Mouse (Mus musculus) forebrain, embryonic 14.5 days (tissue): Measurements from ENCODE around the gene Lpin3. TPM values are rescaled to one million over a fixed set of nuclear protein-coding genes. Genes with fewer than 3 reads are reported as not detected.

Experiments
- ATAC-seq: fragments of 200-750 bp; cut with Nextera tagmentation; 2 replicates; pipeline ENCODE4 v1.8.0; 2017; ENCODE audit warnings: mild to moderate bottlenecking, moderate library complexity
- DNase-seq: peaks from one replicate; pipeline ENCODE4 v3.0.0-alpha.2; 2015; ENCODE audit warnings: low spot score
- H3K27ac ChIP-seq: fragments of 300-500 bp; sonication (generic); 2 replicates; pipeline ENCODE4 v1.5.1; 2014; ENCODE audit warnings: low read depth, mild to moderate bottlenecking, control low read depth, low read length, moderate library complexity
- H3K27me3 ChIP-seq: fragments of 300-500 bp; sonication (generic); replicated peaks from 2 replicates; pipeline ENCODE4 v1.6.1; 2014; ENCODE audit warnings: low read length, control low read depth, mixed read lengths; ENCODE audit not compliant: control insufficient read depth, insufficient read depth
- H3K36me3 ChIP-seq: fragments of 300-500 bp; sonication (generic); 2 replicates; pipeline ENCODE4 v1.6.1; 2014; ENCODE audit warnings: low read length, control low read depth; ENCODE audit not compliant: control insufficient read depth, insufficient read depth
- H3K4me1 ChIP-seq: fragments of 300-500 bp; sonication (generic); 2 replicates; pipeline ENCODE4 v1.6.1; 2014; ENCODE audit warnings: antibody characterized with exemption, low read length, control low read depth; ENCODE audit not compliant: control insufficient read depth, insufficient read depth
- H3K4me2 ChIP-seq: fragments of 300-500 bp; sonication (generic); 2 replicates; pipeline ENCODE4 v1.6.1; 2014; ENCODE audit warnings: mild to moderate bottlenecking, control low read depth, low read length
- H3K4me3 ChIP-seq: fragments of 300-500 bp; sonication (generic); 2 replicates; pipeline ENCODE4 v1.5.1; 2014; ENCODE audit warnings: low read depth, low read length, control low read depth
- H3K9ac ChIP-seq: fragments of 300-500 bp; sonication (generic); 2 replicates; pipeline ENCODE4 v1.6.1; 2014; ENCODE audit warnings: mild to moderate bottlenecking, low read length, control low read depth, moderate library complexity
- H3K9me3 ChIP-seq: fragments of 300-500 bp; sonication (generic); replicated peaks from 2 replicates; pipeline ENCODE4 v1.6.1; 2016; ENCODE audit warnings: low read length, control low read depth, mixed read lengths; ENCODE audit not compliant: control insufficient read depth
- WGBS: fragments of 180-500 bp; shearing (Covaris S2); extraction: QIAGEN DNeasy Blood & Tissue Kit; methylation state at CpG from one replicate; pipeline ENCODE4 v1.1.7; 2014; 5-methylcytosine and 5-hydroxymethylcytosine counted together
- polyA plus RNA-seq: library from polyadenylated mRNA; unstranded; fragments of >200 nt; fragmentation: Nextera tagmentation; extraction: Ambion mirVana; gene quantifications from 2 replicates; pipeline ENCODE4 v1.2.1, GENCODE M21; 2014

The Lpin3 gene
- polyA plus RNA-seq, 1 experiment from 2014 or later = 0.08 TPM

- 95% methylated on average over 3 of the region's 3 CpGs for WGBS
- Histone ChIP-seq H3K27ac (no peak overlapping the region), H3K4me1 (peaks cover 5% of the 10 kb centered on the region; the same call in 1 of the 2 replicates), H3K4me3 (no peak overlapping the region), H3K9ac (no peak overlapping the region), H3K27me3 (peaks cover 8% of the 10 kb centered on the region), H3K9me3 (no peaks in the 10 kb centered on the region), H3K36me3 (no peaks in the 10 kb centered on the region), H3K4me2 (no peak overlapping the region)
- no peak for ATAC-seq
- no peak for DNase-seq
Observed at GRCm38 (mm10) chr2:160917313-160917712, 36.8 kb downstream of the Lpin3 start.

DNA sequence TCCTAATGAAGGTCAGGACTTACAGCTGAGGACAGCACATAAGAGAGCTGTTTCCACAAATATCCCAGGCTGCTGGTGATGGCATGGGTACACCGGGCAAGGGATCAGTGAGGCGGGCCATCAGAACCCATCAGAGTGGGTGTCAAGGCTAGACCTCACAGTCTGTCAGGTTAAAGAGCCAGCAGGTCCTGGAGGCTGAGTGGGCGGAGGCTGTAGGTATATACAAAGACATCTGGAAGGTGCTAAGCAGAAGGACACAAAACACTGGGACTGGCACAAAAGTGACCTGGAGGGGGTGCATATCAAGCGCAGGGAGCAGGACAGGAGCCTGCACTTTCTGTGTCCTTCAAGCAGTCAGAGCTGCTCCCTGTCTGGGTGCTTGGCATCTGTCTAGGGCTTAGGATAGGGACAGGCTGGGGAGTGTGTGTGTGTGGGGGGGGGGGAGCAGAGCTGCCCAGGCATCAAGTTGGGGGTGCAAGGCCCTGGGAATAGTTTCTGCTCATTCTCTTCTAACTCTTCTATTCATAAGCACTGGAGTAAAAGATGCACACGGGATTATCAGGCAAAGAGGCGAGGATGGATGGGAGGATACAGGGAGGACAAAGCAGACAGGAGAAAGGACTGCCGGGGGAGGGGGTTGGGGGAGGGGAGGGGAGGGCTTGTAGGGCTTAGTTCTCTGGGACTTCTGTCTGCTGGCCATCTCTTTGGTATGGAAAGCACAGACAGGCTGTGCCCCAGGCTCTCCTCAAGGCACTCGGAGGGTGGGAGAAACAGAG is 37.9 kb downstream of the Lpin3 start:
- ATAC-seq = 0 out of 2 replicates have a peak, but pooled peaks have one; percentile 18
- H3K27ac ChIP-seq = no peak overlapping the region

DNA sequence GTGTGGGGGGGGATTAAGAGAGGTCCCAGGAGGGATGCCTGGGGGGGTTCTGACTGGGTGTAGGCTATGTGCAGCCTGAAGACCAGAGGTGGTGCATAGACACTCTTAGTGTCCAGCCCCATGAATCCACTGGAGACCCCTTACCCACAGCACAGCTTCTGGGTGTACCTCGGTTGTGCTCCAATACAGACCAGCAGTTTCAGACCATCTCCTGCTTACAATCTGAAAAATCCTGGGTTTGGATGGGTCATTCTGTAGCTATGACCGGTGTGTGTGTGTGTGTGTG is 38.4 kb downstream of the Lpin3 start:
- H3K27me3 ChIP-seq = no peaks in the 10 kb centered on the region
- H3K4me1 ChIP-seq = 0 out of 2 replicates have a peak, but pooled peaks cover 2% of the 10 kb centered on the region
- no peaks in the 10 kb centered on the region for H3K36me3 ChIP-seq
- no peak overlapping the region for H3K9ac ChIP-seq
- 68% methylated on average over 2 of the region's 2 CpGs for WGBS
- no peaks in the 10 kb centered on the region for H3K9me3 ChIP-seq
- ATAC-seq = 0 out of 2 replicates have a peak, but pooled peaks have one; percentile 15
- H3K27ac ChIP-seq = no peak overlapping the region
- H3K4me2 ChIP-seq = no peak overlapping the region
- DNase-seq = no peak
- no peak overlapping the region for H3K4me3 ChIP-seq

More for the DNA sequence above, 37.9 kb downstream of the Lpin3 start:
- Histone ChIP-seq H3K36me3 (no peaks in the 10 kb centered on the region), H3K4me2 (no peak overlapping the region), H3K4me1 (0 out of 2 replicates have a peak, but pooled peaks cover 2% of the 10 kb centered on the region), H3K27me3 (peaks cover under 1% of the 10 kb centered on the region; the same call in 1 of the 2 replicates), H3K9me3 (no peaks in the 10 kb centered on the region), H3K9ac (no peak overlapping the region), H3K4me3 (no peak overlapping the region)
- DNase-seq = no peak
- WGBS = 53% methylated on average over 8 of the region's 8 CpGs

- Histone ChIP-seq H3K4me3 (no peak overlapping the region), H3K36me3 (no peaks in the 10 kb centered on the region), H3K4me2 (no peak overlapping the region), H3K9ac (no peak overlapping the region), H3K4me1 (0 out of 2 replicates have a peak, but pooled peaks cover 2% of the 10 kb centered on the region), H3K9me3 (no peaks in the 10 kb centered on the region), H3K27me3 (no peaks in the 10 kb centered on the region), H3K27ac (no peak overlapping the region)
- 76% methylated on average over 7 of the region's 7 CpGs for WGBS
- no peak for DNase-seq
- no peak for ATAC-seq
Observed at GRCm38 (mm10) chr2:160921285-160921684, 40.8 kb downstream of the Lpin3 start.

- H3K4me1 ChIP-seq = no peaks in the 10 kb centered on the region
- H3K9me3 ChIP-seq = no peaks in the 10 kb centered on the region
- H3K27me3 ChIP-seq = no peaks in the 10 kb centered on the region
- WGBS = 55% methylated on average over 9 of the region's 9 CpGs
- no peak for ATAC-seq
- no peak overlapping the region for H3K4me3 ChIP-seq
- no peak overlapping the region for H3K4me2 ChIP-seq
- H3K9ac ChIP-seq = no peak overlapping the region
- peak; percentile 34 for DNase-seq
- H3K36me3 ChIP-seq = no peaks in the 10 kb centered on the region
- H3K27ac ChIP-seq = no peak overlapping the region
Observed at GRCm38 (mm10) chr2:160925203-160925602, 44.7 kb downstream of the Lpin3 start.

- H3K4me2 ChIP-seq = no peak overlapping the region
- H3K4me1 ChIP-seq = no peaks in the 10 kb centered on the region
- no peaks in the 10 kb centered on the region for H3K9me3 ChIP-seq
- DNase-seq = no peak
- H3K36me3 ChIP-seq = no peaks in the 10 kb centered on the region
- no peaks in the 10 kb centered on the region for H3K27me3 ChIP-seq
- WGBS = 98% methylated on average over 5 of the region's 5 CpGs
- H3K9ac ChIP-seq = no peak overlapping the region
- no peak for ATAC-seq
- no peak overlapping the region for H3K27ac ChIP-seq
- no peak overlapping the region for H3K4me3 ChIP-seq
Observed at GRCm38 (mm10) chr2:160931378-160931777, 50.9 kb downstream of the Lpin3 start.

DNA sequence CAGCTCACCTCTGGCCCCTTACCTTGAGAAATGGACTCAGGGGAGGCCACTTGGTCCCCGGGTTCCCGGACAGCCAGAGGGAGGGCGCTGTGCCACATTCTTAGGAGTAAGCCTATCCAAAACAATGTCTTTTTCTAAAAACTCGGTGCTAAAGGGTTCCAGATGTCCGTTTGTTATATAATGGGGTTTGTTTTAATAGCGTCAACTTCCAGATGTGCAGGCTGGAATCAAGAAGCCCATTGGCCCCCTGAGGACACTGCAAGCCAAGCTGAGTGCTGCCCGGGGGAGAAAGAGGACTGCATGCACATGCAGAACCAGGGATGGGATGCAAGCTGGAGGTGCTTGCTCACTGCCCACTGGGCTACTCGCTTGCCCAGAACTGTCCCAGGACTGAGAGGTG is 51.9 kb downstream of the Lpin3 start:
- H3K27me3 ChIP-seq = no peaks in the 10 kb centered on the region
- 81% methylated on average over 8 of the region's 8 CpGs for WGBS
- no peak overlapping the region for H3K4me2 ChIP-seq
- no peaks in the 10 kb centered on the region for H3K36me3 ChIP-seq
- no peak for DNase-seq
- no peak overlapping the region for H3K4me3 ChIP-seq
- H3K9ac ChIP-seq = no peak overlapping the region
- H3K27ac ChIP-seq = no peak overlapping the region
- ATAC-seq = no peak
- H3K9me3 ChIP-seq = no peaks in the 10 kb centered on the region
- no peaks in the 10 kb centered on the region for H3K4me1 ChIP-seq

DNA sequence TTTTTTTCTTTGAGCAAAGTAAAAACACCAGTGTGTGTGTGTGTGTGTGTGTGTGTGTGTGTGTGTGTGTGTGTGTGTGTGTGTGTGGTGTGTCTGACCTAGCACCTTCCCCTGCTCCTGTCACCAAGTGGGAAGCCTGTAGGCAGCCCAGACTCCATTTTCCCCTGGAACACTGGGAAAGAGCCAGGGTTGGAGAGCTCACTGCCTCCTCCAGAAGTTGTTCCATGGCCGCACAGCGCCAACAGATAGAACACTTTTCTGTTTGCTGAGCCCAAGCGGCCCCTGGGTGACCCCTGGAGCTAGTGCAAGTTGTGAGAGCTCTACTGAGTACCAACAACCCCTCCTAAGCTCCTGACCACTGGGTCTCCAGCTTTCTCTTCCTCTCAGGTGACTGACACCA is 52.5 kb downstream of the Lpin3 start:
- no peak for ATAC-seq
- H3K4me3 ChIP-seq = no peak overlapping the region
- no peaks in the 10 kb centered on the region for H3K36me3 ChIP-seq
- H3K4me2 ChIP-seq = no peak overlapping the region
- H3K27ac ChIP-seq = no peak overlapping the region
- no peaks in the 10 kb centered on the region for H3K9me3 ChIP-seq
- H3K9ac ChIP-seq = no peak overlapping the region
- no peaks in the 10 kb centered on the region for H3K4me1 ChIP-seq
- DNase-seq = no peak
- 91% methylated on average over 3 of the region's 3 CpGs for WGBS
- no peaks in the 10 kb centered on the region for H3K27me3 ChIP-seq

- no peaks in the 10 kb centered on the region for H3K36me3 ChIP-seq
- H3K4me3 ChIP-seq = no peak overlapping the region
- no peak overlapping the region for H3K4me2 ChIP-seq
- ATAC-seq = no peak
- no peaks in the 10 kb centered on the region for H3K9me3 ChIP-seq
- 77% methylated on average over 5 of the region's 5 CpGs for WGBS
- no peak overlapping the region for H3K27ac ChIP-seq
- H3K4me1 ChIP-seq = no peaks in the 10 kb centered on the region
- no peaks in the 10 kb centered on the region for H3K27me3 ChIP-seq
- no peak overlapping the region for H3K9ac ChIP-seq
- DNase-seq = no peak
Observed at GRCm38 (mm10) chr2:160933890-160934289, 53.4 kb downstream of the Lpin3 start.
